Mouse (Mus musculus) lung, adult 18-20 months (tissue): Measurements from ENCODE around the gene Cep85l.

Source experiments
- DNase-seq, 2 experiments: peaks; one replicate each; pipeline ENCODE4 v3.0.0; 2022; ENCODE audit warnings: mixed read lengths in 2 of 2

The Cep85l gene

GRCm38 (mm10) chr10:53341288-53341965 lies 38.3 kb downstream of the Cep85l start:
- DNase-seq: no peak

- DNase-seq: no peak
Measured at GRCm38 (mm10) chr10:53339045-53339444, 40.7 kb downstream of the Cep85l start.

DNA sequence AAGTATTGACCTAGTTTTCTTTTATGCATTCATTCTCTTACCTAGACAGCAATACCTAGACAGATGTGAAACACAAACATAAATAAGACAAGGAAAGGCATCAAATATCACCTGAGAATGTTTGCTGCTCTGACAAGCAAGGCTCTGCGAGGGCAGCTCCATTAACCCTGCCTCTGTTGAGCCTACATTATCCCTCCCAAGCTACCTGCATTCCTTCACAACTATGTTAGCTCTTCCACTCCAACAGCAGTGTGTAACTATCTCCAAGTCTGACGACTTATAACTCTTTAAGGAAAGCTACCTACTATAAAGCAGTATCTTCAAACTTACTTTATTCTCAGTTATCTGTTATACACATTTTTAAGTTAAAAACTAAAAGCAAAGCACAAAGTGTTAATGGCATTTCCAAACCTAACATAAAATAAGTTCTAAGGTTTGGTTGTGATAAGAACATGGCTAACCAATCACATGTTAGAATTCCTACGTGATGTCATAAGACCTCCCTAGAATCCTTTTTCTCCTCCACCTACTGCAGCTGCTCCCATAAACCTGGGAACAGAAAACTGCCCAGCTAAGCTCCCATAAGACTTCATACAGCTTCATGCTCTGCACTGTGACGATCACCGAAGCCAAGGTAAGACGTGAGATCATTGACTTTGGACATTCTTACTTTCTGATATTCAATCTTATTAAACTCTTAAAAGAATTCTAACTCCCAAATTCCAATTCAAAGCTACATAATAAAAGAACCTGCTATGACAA lies 42.4 kb downstream of the Cep85l start, which contains the start of gene Pln:
Gene Pln (plus strand): TSS at position 506 of the 762 bp plus-strand sequence.
- DNase-seq: no peak

DNA sequence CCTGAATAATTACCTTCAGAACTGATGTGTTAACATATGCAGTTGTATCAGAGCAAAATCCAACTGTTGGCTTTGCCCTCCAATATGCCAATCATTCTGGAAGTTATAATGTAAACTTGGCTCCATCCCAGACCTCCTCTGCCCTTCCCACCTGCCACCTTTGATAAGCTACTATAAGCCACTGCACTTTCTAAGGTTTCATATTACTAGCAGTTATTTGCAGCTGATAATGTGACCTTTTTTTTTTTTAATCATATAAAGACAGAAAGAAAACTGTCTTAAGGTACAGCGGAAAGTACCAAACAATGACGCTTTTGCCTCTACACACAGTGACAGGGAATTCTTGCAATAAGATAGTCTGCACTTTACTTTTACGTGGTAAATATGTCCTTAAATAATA lies 43.8 kb downstream of the Cep85l start:
- DNase-seq: no peak

DNA sequence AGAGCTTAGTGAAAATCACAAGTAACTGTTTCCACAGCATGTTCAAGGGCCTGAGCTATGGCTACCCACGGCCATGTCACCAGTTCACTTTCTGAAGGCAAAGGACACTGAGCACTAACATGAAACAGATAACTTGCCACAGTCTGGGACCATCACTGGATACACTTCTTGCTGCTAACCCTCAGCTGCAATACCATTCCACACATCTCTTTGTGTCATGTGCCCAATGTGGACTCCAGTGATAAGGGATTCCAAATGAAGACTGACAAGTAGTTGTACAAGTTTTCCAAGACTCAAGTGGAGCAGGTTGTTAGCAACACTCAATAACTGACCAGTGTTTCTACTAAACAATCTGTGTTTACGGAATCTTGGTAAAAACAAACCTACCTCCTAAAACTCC lies 44.5 kb downstream of the Cep85l start:
- DNase-seq: no peak

DNA sequence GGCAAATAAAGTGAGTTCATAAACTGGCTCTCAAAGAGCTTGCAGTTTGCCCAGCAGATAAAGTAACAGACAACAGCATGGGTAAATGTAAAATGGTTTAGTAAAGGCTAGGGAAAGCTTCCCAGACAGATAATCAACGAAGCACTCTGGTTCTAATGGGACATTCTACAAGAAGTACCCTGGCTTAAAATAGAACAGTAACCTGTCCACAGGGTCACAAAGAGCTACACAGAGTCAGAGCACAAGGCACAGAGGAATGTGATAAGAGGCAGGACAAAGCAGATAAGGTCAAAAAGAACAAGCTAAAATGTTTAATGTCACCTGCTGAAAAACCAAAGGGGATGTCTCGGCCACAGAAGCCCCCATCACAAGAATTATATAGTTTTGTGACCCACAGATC lies 47.0 kb downstream of the Cep85l start:
- DNase-seq: no peak

- no peak for DNase-seq
Measured at GRCm38 (mm10) chr10:53329257-53329656, 50.5 kb downstream of the Cep85l start.

GRCm38 (mm10) chr10:53326367-53326766 lies 53.4 kb downstream of the Cep85l start:
- DNase-seq: no peak

DNA sequence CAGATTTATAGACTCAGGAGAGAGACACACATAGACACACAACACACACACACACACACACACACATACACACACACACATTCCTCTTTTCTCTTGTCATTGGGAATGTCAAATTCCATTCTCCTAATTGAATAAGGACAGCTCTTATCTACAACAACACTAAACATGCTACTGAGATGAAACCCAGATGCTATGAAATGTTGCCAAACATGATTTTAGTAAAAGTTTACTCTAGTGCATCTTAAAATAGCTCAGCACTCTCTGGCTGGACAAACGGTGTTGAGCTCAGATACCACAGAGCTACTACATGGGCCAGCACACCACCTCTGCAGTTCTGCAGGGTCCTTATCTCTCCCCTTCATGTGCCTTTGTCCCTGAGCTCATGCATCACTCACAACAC lies 55.1 kb downstream of the Cep85l start:
- peak in 1 of 2 experiments; percentile 10 for DNase-seq

DNA sequence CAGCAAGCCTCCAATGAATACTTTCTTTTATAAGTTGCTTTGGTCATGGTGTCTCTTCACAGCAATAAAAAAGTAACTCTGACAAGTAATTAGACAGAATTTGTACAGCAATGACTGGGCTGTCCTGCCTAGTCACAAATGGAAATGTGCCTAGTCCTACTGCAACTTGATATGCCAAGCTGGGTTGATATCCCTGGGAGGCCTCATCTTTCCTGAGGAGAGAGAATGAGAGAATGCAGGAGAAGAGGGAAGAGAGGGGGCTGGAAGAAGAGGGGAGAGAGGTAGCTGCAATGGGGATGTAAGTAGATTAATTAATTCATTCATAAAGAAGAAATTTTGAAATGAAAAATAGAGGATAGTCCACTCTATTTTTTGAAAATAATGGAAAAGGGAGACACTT lies 56.4 kb downstream of the Cep85l start:
- DNase-seq: no peak

GRCm38 (mm10) chr10:53306674-53307073 lies 73.1 kb downstream of the Cep85l start:
- no peak for DNase-seq

DNA sequence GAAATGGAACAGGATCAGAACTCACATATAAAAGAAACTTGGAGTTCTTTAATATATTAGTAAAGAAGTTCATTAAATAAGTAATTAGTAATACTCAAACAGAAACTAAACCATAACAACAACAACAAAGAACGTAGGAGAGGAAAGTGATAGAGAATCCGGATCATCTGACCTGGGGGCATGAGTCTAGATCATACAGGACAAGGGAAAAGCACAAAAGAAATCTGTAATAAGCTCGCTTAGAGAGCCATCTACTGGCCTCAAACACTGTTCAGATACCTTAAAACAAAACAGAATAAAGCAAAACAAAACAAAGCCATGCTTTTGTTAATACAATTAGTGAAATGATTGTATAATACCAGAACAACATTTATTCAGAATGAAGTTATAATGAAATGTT lies 73.9 kb downstream of the Cep85l start:
- no peak for DNase-seq

- DNase-seq: no peak
Measured at GRCm38 (mm10) chr10:53285147-53285546, 94.6 kb downstream of the Cep85l start.

DNA sequence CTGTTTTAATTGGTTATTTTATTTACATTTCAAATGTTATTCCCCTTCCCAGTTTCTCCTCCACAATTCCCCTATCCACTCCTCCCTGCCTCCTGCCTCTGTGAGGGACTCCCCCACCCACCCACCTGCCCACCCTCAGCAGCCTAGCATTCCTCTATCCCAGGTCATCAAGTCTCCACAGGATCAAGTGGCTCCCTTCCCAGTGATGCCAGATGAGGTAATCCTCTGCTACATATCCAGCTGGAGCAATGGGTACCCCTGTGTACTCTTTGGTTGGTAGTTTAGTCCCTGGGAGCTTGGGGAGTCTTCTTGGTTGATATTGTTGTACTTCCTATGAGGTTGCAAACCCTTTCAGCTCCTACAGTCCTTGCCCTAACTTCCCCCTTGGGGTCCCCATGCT lies 107.5 kb downstream of the Cep85l start:
- DNase-seq: no peak

DNA sequence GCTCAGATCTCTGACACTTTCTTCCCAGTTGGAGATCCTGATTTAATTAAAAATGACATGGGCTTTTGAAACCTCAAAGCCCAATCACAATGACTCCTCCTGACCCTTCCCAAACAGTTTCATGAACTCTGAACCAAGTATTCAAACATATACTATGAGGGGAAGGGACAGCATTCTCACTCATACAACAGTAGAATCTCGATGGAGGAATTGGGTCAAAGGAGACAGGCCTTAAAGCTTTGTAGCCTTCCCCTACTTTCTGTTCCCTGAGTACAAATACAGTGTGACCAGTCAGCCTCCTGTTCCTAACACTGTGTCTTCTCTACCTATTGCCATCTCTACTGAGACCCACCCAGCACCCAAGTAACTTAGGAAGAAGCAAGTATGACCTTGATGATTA lies 117.7 kb downstream of the Cep85l start:
- DNase-seq: no peak

DNA sequence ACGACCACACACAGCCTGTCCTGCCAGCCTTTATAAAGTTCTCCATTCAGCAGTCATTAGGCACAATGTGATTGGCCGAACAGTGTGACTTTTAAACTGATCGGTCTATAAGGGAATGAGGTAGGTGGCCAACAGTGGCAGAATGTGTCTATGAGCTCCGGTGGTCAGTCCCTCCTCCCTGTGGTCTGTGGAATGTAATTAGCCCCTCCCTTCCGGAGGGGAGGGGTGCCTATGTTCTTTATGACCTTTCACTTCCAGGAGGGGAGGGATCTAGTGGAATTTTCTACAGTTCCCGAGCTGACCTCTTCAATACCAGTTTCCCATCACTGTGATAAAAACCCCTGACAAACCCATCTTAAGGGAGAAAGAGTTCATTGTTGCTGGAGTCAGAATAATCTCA lies 144.4 kb downstream of the Cep85l start:
- DNase-seq: no peak

GRCm38 (mm10) chr10:53234683-53235082 lies 145.1 kb downstream of the Cep85l start:
- DNase-seq: no peak

GRCm38 (mm10) chr10:53234086-53234613 lies 145.6 kb downstream of the Cep85l start:
- DNase-seq: no peak

- no peak for DNase-seq
Measured at GRCm38 (mm10) chr10:53230809-53231208, 148.9 kb downstream of the Cep85l start.

GRCm38 (mm10) chr10:53229190-53229589 lies 150.6 kb downstream of the Cep85l start:
- DNase-seq: no peak
